Mouse (Mus musculus): Measurements from ENCODE around the gene Gm21671. TPM values are rescaled to one million over a fixed set of nuclear protein-coding genes. Genes with fewer than 3 reads are reported as not detected.
"Not testable (repeated sequence)": the region's sequence is repeated elsewhere in the genome, so short reads cannot be mapped to it uniquely, and the experiment has no call there.

Gm21671 gene
- not detected in 2 replicates for polyA plus RNA-seq (2015; fragmentation: Nextera tagmentation; extraction: Ambion mirVana)

DNA sequence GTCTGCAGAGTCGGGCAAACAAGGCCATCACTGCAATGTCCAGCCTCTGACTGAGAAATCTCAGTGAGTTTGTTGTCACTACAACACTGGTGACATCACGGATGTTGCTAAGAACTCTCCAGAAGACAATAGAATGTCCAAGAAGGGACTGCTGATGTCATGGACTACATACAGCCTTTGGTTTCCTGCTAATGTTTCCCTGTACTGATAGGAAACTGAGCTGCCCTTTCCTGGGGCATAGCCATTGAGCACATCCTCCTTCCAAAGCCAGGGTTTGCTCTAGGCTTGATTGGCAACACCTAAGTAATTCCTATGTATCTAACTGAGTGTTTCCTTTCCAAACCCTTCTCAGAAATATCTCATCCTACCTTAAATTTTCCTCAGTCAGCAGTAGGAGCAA lies at the start of gene Gm21671:
Gene Gm21671, minus strand, starts transcription at position 101 of the 400 bp plus-strand sequence.
- DNase-seq (ENCODE audit: low spot score) = not testable (repeated sequence)

GRCm38 (mm10) chr5:25988550-25988949 lies 34.3 kb upstream of the Gm21671 start, which contains the start of gene Gm21698:
Gene Gm21698 (minus strand): TSS chr5:25988650.
- not testable (repeated sequence) for DNase-seq (ENCODE audit: low spot score)

DNA sequence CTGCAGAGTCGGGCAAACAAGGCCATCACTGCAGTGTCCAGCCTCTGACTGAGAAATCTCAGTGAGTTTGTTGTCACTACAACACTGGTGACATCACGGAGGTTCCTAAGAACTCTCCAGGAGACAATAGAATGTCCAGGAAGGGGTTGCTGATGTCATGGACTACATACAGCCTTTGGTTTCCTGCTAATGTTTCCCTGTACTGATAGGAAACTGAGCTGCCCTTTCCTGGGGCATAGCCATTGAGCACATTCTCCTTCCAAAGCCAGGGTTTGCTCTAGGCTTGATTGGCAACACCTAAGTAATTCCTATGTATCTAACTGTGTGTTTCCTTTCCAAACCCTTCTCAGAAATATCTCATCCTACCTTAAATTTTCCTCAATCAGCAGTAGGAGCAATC lies 18.3 kb upstream of the Gm21671 start, which contains the start of gene Gm21680:
Gene Gm21680, minus strand, starts transcription at position 101 of the 400 bp plus-strand sequence.
- DNase-seq (ENCODE audit: low spot score) = not testable (repeated sequence)

DNA sequence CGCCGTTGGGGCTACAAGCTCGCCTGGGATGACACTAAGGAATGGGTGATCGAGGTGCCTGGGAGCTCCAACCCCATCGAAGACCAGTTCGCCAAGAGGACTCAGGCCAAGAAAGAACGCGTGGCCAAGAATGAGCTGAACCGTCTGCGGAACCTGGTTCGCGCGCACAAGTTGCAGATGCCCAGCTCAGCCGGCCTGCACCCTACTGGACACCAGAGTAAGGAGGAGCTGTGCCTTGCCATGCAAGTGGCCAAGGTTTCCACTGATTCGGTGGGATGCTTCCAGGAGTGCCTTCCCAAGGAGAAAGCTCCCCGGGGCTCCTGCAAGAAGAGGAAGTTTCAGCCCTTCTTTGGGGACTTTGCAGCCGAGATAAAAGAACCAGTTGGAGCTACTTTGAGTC lies 2.8 kb upstream of the Gm21671 start:
- not testable (repeated sequence) for DNase-seq (ENCODE audit: low spot score)

DNA sequence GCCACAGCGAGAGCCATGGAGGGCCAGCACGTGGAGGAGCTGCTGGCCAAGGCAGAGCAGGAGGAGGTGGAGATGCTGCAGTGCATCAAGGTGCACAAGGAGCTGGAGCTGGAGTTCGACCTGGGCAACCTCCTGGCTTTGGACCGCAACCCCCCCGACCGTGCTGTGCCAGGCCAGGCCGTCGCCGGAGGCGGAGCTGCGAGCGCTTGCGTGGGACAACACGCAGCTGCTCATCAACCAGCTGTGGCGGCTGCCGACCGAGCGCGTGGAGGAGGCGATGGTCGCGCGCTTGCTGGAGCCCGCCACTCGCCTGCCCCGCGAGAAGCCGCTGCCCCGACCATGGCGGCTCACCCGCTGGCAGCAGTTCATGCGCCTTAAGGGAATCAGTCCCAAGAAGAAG lies 2.4 kb upstream of the Gm21671 start:
- DNase-seq (ENCODE audit: low spot score) = not testable (repeated sequence)

- not testable (repeated sequence) for DNase-seq (ENCODE audit: low spot score)
Observed at GRCm38 (mm10) chr5:25945391-25945790, 8.8 kb downstream of the Gm21671 start.

DNA sequence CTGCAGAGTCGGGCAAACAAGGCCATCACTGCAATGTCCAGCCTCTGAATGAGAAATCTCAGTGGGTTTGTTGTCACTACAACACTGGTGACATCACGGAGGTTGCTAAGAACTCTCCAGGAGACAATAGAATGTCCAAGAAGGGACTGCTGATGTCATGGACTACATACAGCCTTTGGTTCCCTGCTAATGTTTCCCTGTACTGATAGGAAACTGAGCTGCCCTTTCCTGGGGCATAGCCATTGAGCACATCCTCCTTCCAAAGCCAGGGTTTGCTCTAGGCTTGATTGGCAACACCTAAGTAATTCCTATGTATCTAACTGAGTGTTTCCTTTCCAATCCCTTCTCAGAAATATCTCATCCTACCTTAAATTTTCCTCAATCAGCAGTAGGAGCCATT lies 11.9 kb downstream of the Gm21671 start, which contains the start of gene Gm21663:
Gene Gm21663, minus strand, starts transcription at position 101 of the 400 bp plus-strand sequence.
- not testable (repeated sequence) for DNase-seq (ENCODE audit: low spot score)

Other genes with a start within 250 kb of the Gm21671 start
- 5.1 and 5.6 TPM in 2 replicates for gene Xrcc2, start 248.6 kb downstream of the Gm21671 start, polyA plus RNA-seq (2015; fragmentation: Nextera tagmentation; extraction: Ambion mirVana)
- 1.3 and 1.9 TPM in 2 replicates for gene Actr3b, start 194.4 kb downstream of the Gm21671 start, polyA plus RNA-seq (2015; fragmentation: Nextera tagmentation; extraction: Ambion mirVana)
- not detected in 2 replicates for gene Gm21663, start 12.0 kb downstream of the Gm21671 start, polyA plus RNA-seq (2015; fragmentation: Nextera tagmentation; extraction: Ambion mirVana)
- not detected in 2 replicates for gene Gm21680, start 18.2 kb upstream of the Gm21671 start, polyA plus RNA-seq (2015; fragmentation: Nextera tagmentation; extraction: Ambion mirVana)
- gene Gm21698, start 34.2 kb upstream of the Gm21671 start, polyA plus RNA-seq (2015; fragmentation: Nextera tagmentation; extraction: Ambion mirVana) = 0.10 TPM in 1 of 2 replicates, not detected in the other
- gene Gm1979, start 50.4 kb upstream of the Gm21671 start, polyA plus RNA-seq (2015; fragmentation: Nextera tagmentation; extraction: Ambion mirVana) = 0.09 TPM in 1 of 2 replicates, not detected in the other
- gene Gm5862, start 68.5 kb upstream of the Gm21671 start, polyA plus RNA-seq (2015; fragmentation: Nextera tagmentation; extraction: Ambion mirVana) = not detected in 2 replicates
- not detected in 2 replicates for gene Speer4a, start 85.1 kb upstream of the Gm21671 start, polyA plus RNA-seq (2015; fragmentation: Nextera tagmentation; extraction: Ambion mirVana)
- gene Gm7347, start 104.2 kb upstream of the Gm21671 start, polyA plus RNA-seq (2015; fragmentation: Nextera tagmentation; extraction: Ambion mirVana) = not detected in 2 replicates
- not detected in 2 replicates for gene Gm10471, start 134.9 kb upstream of the Gm21671 start, polyA plus RNA-seq (2015; fragmentation: Nextera tagmentation; extraction: Ambion mirVana)
- gene 5031410I06Rik, start 150.9 kb upstream of the Gm21671 start, polyA plus RNA-seq (2015; fragmentation: Nextera tagmentation; extraction: Ambion mirVana) = 0.09 TPM in 1 of 2 replicates, not detected in the other
- gene Gm10220, start 167.0 kb upstream of the Gm21671 start, polyA plus RNA-seq (2015; fragmentation: Nextera tagmentation; extraction: Ambion mirVana) = 0.05 TPM in 1 of 2 replicates, not detected in the other